14 mouse cellular contexts compared by ENCODE assay signal in genomic region chr16:38687673-38688072, GRCm38 (mm10). TPM values are rescaled to one million over a fixed set of nuclear protein-coding genes. Genes with fewer than 3 reads are reported as not detected.
DNase-seq lines count a peak whose midpoint lies in the region; ATAC-seq lines count a peak whose summit lies in the region.
"Had no signal": no experiment of that assay in that cellular context is flagged by ENCODE, and none has a peak within 500 bp of the region (broad histone marks: within the 10 kb centered on the region; RNA-seq: fewer than 3 reads in every experiment).

No protein-coding gene starts in this region.

- WGBS in forebrain, embryonic 14.5 days = 72% methylated on average over 6 of the region's 6 CpGs
- 80% methylated on average over 6 of the region's 6 CpGs for WGBS in forebrain, embryonic 10.5 days
- 32% methylated on average over 6 of the region's 6 CpGs for WGBS in heart, embryonic 13.5 days
- 56% methylated on average over 6 of the region's 6 CpGs for WGBS in midbrain, embryonic 16.5 days
- 83% methylated on average over 6 of the region's 6 CpGs for WGBS in midbrain, embryonic 10.5 days

- no peaks in the 10 kb centered on the region for H3K27me3 ChIP-seq in forebrain, embryonic 14.5 days (replicated peaks; ENCODE audit: control insufficient read depth, insufficient read depth, low read length)
- H3K27me3 ChIP-seq in forebrain, embryonic 10.5 days (ENCODE audit: poor library complexity, severe bottlenecking) = no peaks in the 10 kb centered on the region
- H3K27me3 ChIP-seq in heart, embryonic 13.5 days (replicated peaks) = no peaks in the 10 kb centered on the region
- no peaks in the 10 kb centered on the region for H3K27me3 ChIP-seq in midbrain, embryonic 16.5 days (ENCODE audit: control insufficient read depth, insufficient read depth, low read depth, low read length)
- H3K27me3 ChIP-seq in midbrain, embryonic 10.5 days (ENCODE audit: low read depth, poor library complexity, severe bottlenecking) = no peaks in the 10 kb centered on the region
- H3K27me3 ChIP-seq: hindbrain, embryonic 12.5 days; lung, embryonic 15.5 days had no signal

- intact Hi-C loops in heart, postnatal 25 days (cut with DNase I) = no loop called here

- no peak for ATAC-seq in forebrain, embryonic 14.5 days
- ATAC-seq in heart, embryonic 13.5 days (ENCODE audit: extremely low read depth, insufficient number of reproducible peaks, low FRiP score, low TSS enrichment) = no peak
- ATAC-seq in midbrain, embryonic 16.5 days = peak; percentile 32; the same call in 1 of the 2 replicates
- no peak for ATAC-seq in inflammation-experienced regulatory T-cells, adult 6 months
- ATAC-seq: intestine, postnatal 0 days; Patski had no signal

- no peak overlapping the region for H3K27ac ChIP-seq in forebrain, embryonic 14.5 days (ENCODE audit: low read depth, low read length)
- no peak overlapping the region for H3K27ac ChIP-seq in forebrain, embryonic 10.5 days
- peak overlapping the region; percentile 81 for H3K27ac ChIP-seq in heart, embryonic 13.5 days (replicated peaks)
- no peak overlapping the region for H3K27ac ChIP-seq in midbrain, embryonic 16.5 days (ENCODE audit: low read length)
- no peak overlapping the region for H3K27ac ChIP-seq in midbrain, embryonic 10.5 days (replicated peaks)
- H3K27ac ChIP-seq: hindbrain, embryonic 12.5 days; lung, embryonic 15.5 days had no signal

- H3K4me1 ChIP-seq in forebrain, embryonic 14.5 days (ENCODE audit: control insufficient read depth, insufficient read depth, low read length) = no peaks in the 10 kb centered on the region
- H3K4me1 ChIP-seq in forebrain, embryonic 10.5 days = no peaks in the 10 kb centered on the region
- peaks cover 66% of the 10 kb centered on the region for H3K4me1 ChIP-seq in heart, embryonic 13.5 days
- peaks cover 2% of the 10 kb centered on the region; the same call in 1 of the 2 replicates for H3K4me1 ChIP-seq in midbrain, embryonic 16.5 days (ENCODE audit: control insufficient read depth, insufficient read depth, low read length)
- H3K4me1 ChIP-seq in midbrain, embryonic 10.5 days = 0 out of 2 replicates have a peak, but pooled peaks cover 5% of the 10 kb centered on the region
- H3K4me1 ChIP-seq: hindbrain, embryonic 12.5 days had no signal

- H3K36me3 ChIP-seq in forebrain, embryonic 14.5 days (ENCODE audit: control insufficient read depth, insufficient read depth, low read length) = no peaks in the 10 kb centered on the region
- no peaks in the 10 kb centered on the region for H3K36me3 ChIP-seq in forebrain, embryonic 10.5 days (replicated peaks)
- H3K36me3 ChIP-seq in heart, embryonic 13.5 days = peaks cover 46% of the 10 kb centered on the region
- no peaks in the 10 kb centered on the region for H3K36me3 ChIP-seq in midbrain, embryonic 16.5 days (ENCODE audit: control insufficient read depth, insufficient read depth, low read length)
- no peaks in the 10 kb centered on the region for H3K36me3 ChIP-seq in midbrain, embryonic 10.5 days
- H3K36me3 ChIP-seq: hindbrain, embryonic 12.5 days; lung, embryonic 15.5 days had no signal

- no peak overlapping the region for H3K4me3 ChIP-seq in forebrain, embryonic 14.5 days (ENCODE audit: low read depth, low read length)
- H3K4me3 ChIP-seq in forebrain, embryonic 10.5 days = no peak overlapping the region
- H3K4me3 ChIP-seq in heart, embryonic 13.5 days = no peak overlapping the region
- no peak overlapping the region for H3K4me3 ChIP-seq in midbrain, embryonic 16.5 days (ENCODE audit: low read depth, low read length)
- H3K4me3 ChIP-seq in midbrain, embryonic 10.5 days = no peak overlapping the region
- H3K4me3 ChIP-seq: hindbrain, embryonic 12.5 days; lung, embryonic 15.5 days had no signal

- H3K9me3 ChIP-seq in forebrain, embryonic 14.5 days (replicated peaks; ENCODE audit: control insufficient read depth, low read length) = no peaks in the 10 kb centered on the region
- H3K9me3 ChIP-seq in forebrain, embryonic 10.5 days = no peaks in the 10 kb centered on the region
- no peaks in the 10 kb centered on the region for H3K9me3 ChIP-seq in heart, embryonic 13.5 days
- H3K9me3 ChIP-seq in midbrain, embryonic 16.5 days (replicated peaks; ENCODE audit: control insufficient read depth, low read length, poor library complexity, severe bottlenecking) = no peaks in the 10 kb centered on the region; the same call in 1 of the 2 replicates
- H3K9me3 ChIP-seq in midbrain, embryonic 10.5 days (replicated peaks) = no peaks in the 10 kb centered on the region
- H3K9me3 ChIP-seq: lung, embryonic 15.5 days had no signal

- DNase-seq in forebrain, embryonic 14.5 days (ENCODE audit: low spot score) = peak; percentile 43
- no peak for DNase-seq in forebrain, embryonic 10.5 days (ENCODE audit: extremely low spot score, low spot score)
- no peak for DNase-seq in heart, postnatal 25 days (ENCODE audit: low spot score)
- DNase-seq in midbrain, embryonic 10.5 days (ENCODE audit: low spot score) = no peak
- no peak for DNase-seq in layer of hippocampus, adult 9-10 months (ENCODE audit: low spot score)
- DNase-seq: cerebellum, adult 11-12 months; thymus, postnatal 4 days had no signal

- no peak overlapping the region for H3K9ac ChIP-seq in forebrain, embryonic 14.5 days (ENCODE audit: low read length)
- peak overlapping the region; percentile 42 for H3K9ac ChIP-seq in heart, embryonic 13.5 days
- no peak overlapping the region for H3K9ac ChIP-seq in midbrain, embryonic 16.5 days (ENCODE audit: low read depth, low read length)
- H3K9ac ChIP-seq: hindbrain, embryonic 12.5 days; lung, embryonic 15.5 days had no signal

- H3K4me2 ChIP-seq in forebrain, embryonic 14.5 days (ENCODE audit: low read length) = no peak overlapping the region
- peak overlapping the region; percentile 28 for H3K4me2 ChIP-seq in heart, embryonic 13.5 days
- H3K4me2 ChIP-seq in midbrain, embryonic 16.5 days (ENCODE audit: low read length) = no peak overlapping the region
- H3K4me2 ChIP-seq: hindbrain, embryonic 12.5 days; lung, embryonic 15.5 days had no signal

RNA-seq across cellular contexts. Expression of gene Arhgap31, which starts 25.4 kb away (rescaled TPM):
- 2.5 and 3.6 TPM in 2 replicates for polyA plus RNA-seq in forebrain, embryonic 14.5 days (2014; fragmentation: Nextera tagmentation; extraction: Ambion mirVana)
- polyA plus RNA-seq in forebrain, embryonic 10.5 days (2016; fragmentation: Nextera tagmentation; extraction: Ambion mirVana) = 7.3 and 7.4 TPM in 2 replicates
- polyA plus RNA-seq in heart, embryonic 13.5 days (2015; fragmentation: Nextera tagmentation; extraction: Ambion mirVana) = 26.2 and 27.9 TPM in 2 replicates
- 10 to 100 TPM; 34.8 to 48.2 TPM for total RNA-seq in heart, postnatal 25 days (2021)
- polyA plus RNA-seq in midbrain, embryonic 16.5 days (2015; fragmentation: Nextera tagmentation; extraction: Ambion mirVana) = 3.7 and 4.1 TPM in 2 replicates
- 7.3 and 8.7 TPM in 2 replicates for polyA plus RNA-seq in midbrain, embryonic 10.5 days (2016; fragmentation: Nextera tagmentation; extraction: Ambion mirVana)
- polyA plus RNA-seq in inflammation-experienced regulatory T-cells, adult 6 months (2017; shearing (Covaris generic)) = 10 to 100 TPM; 16.4 to 26.3 (median 23.6) TPM

RNA-seq across cellular contexts. Expression of gene B4galt4, which starts 54.4 kb away (rescaled TPM):
- 29.5 and 31.7 TPM in 2 replicates for polyA plus RNA-seq in forebrain, embryonic 14.5 days (2014; fragmentation: Nextera tagmentation; extraction: Ambion mirVana)
- polyA plus RNA-seq in forebrain, embryonic 10.5 days (2016; fragmentation: Nextera tagmentation; extraction: Ambion mirVana) = 27.1 and 27.8 TPM in 2 replicates
- 26.9 and 27.3 TPM in 2 replicates for polyA plus RNA-seq in heart, embryonic 13.5 days (2015; fragmentation: Nextera tagmentation; extraction: Ambion mirVana)
- 10 to 100 TPM in 1 of 2 experiments, 1 to 10 TPM in 1; 9.2 to 11.0 TPM for total RNA-seq in heart, postnatal 25 days (2021)
- polyA plus RNA-seq in midbrain, embryonic 16.5 days (2015; fragmentation: Nextera tagmentation; extraction: Ambion mirVana) = 31.5 and 35.6 TPM in 2 replicates
- polyA plus RNA-seq in midbrain, embryonic 10.5 days (2016; fragmentation: Nextera tagmentation; extraction: Ambion mirVana) = 20.8 and 25.7 TPM in 2 replicates
- 10 to 100 TPM in 2 of 3 experiments, 1 to 10 TPM in 1; 7.1 to 14.7 (median 14.3) TPM for polyA plus RNA-seq in inflammation-experienced regulatory T-cells, adult 6 months (2017; shearing (Covaris generic))
